Comparison of ENCODE assay signal across 16 mouse cellular contexts in genomic region chr7:111395972-111396371, GRCm38 (mm10).
"Had no signal": no experiment of that assay in that cellular context is flagged by ENCODE, and none has a peak within 500 bp of the region (broad histone marks: within the 10 kb centered on the region; RNA-seq: fewer than 3 reads in every experiment).

No protein-coding gene starts in this region.

- H3K27ac ChIP-seq: intestine, embryonic 15.5 days; kidney, embryonic 15.5 days; limb, embryonic 12.5 days; limb, embryonic 15.5 days; liver, embryonic 14.5 days; stomach, postnatal 0 days had no signal

- H3K9me3 ChIP-seq: intestine, embryonic 15.5 days; kidney, embryonic 15.5 days; limb, embryonic 12.5 days; limb, embryonic 15.5 days; megakaryocyte, embryonic 14.5 days had no signal

- DNase-seq: kidney, adult 11 months; kidney, adult 8-10 months; kidney, postnatal 10 days; kidney, postnatal 36 days; layer of hippocampus, postnatal 36 days; liver, postnatal 0 days; lung, embryonic 14.5 days; lung, postnatal 36 days; thymus, postnatal 25 days had no signal

- H3K36me3 ChIP-seq: intestine, embryonic 15.5 days; kidney, embryonic 15.5 days; limb, embryonic 12.5 days; limb, embryonic 15.5 days had no signal

- H3K4me1 ChIP-seq: intestine, embryonic 15.5 days; kidney, embryonic 15.5 days; limb, embryonic 12.5 days; limb, embryonic 15.5 days; megakaryocyte, embryonic 14.5 days had no signal

- H3K27me3 ChIP-seq: intestine, embryonic 15.5 days; kidney, embryonic 15.5 days; limb, embryonic 12.5 days; limb, embryonic 15.5 days; megakaryocyte, embryonic 14.5 days had no signal

- H3K4me3 ChIP-seq: intestine, embryonic 15.5 days; kidney, embryonic 15.5 days; limb, embryonic 12.5 days; limb, embryonic 15.5 days; megakaryocyte, embryonic 14.5 days had no signal
